Mouse (Mus musculus): Measurements from ENCODE around the gene Nek3. TPM values are rescaled to one million over a fixed set of nuclear protein-coding genes. Genes with fewer than 3 reads are reported as not detected.

Nek3 gene
- total RNA-seq, 2 experiments from 2014 or later: 1.9 to 2.2 TPM

GRCm38 (mm10) chr8:22143764-22144491, 22.3 kb downstream of the Nek3 start:
- no peak for DNase-seq

GRCm38 (mm10) chr8:22142592-22142991, 23.6 kb downstream of the Nek3 start:
- no peak for DNase-seq

GRCm38 (mm10) chr8:22141836-22142385, 24.3 kb downstream of the Nek3 start:
- DNase-seq: no peak

- peak; percentile 55 to 67 for DNase-seq
Observed at GRCm38 (mm10) chr8:22136462-22136861, 29.8 kb downstream of the Nek3 start.

- no peak for DNase-seq
Observed at GRCm38 (mm10) chr8:22134750-22135135, 31.5 kb downstream of the Nek3 start.

GRCm38 (mm10) chr8:22134078-22134749, 32.0 kb downstream of the Nek3 start:
- no peak for DNase-seq

- no peak for DNase-seq
Observed at GRCm38 (mm10) chr8:22132062-22132461, 34.2 kb downstream of the Nek3 start.

- peak; percentile 14 to 29 for DNase-seq
Observed at GRCm38 (mm10) chr8:22124220-22125152, 41.7 kb downstream of the Nek3 start, which contains the start of gene Nek5. TSS of gene Nek5 (minus strand) at chr8:22125053.

GRCm38 (mm10) chr8:22107020-22107419, 59.2 kb downstream of the Nek3 start:
- DNase-seq: no peak

- peak in 1 of 2 experiments; percentile 7 for DNase-seq
Observed at GRCm38 (mm10) chr8:22091568-22091967, 74.7 kb downstream of the Nek3 start.

- DNase-seq: no peak
Observed at GRCm38 (mm10) chr8:22089226-22089625, 77.0 kb downstream of the Nek3 start.

- no peak for DNase-seq
Observed at GRCm38 (mm10) chr8:22079313-22080007, 86.8 kb downstream of the Nek3 start.

Other genes with a start within 250 kb of the Nek3 start
- not detected for gene Defb15, start 233.7 kb downstream of the Nek3 start, total RNA-seq (2021)
- gene Defb35, start 228.1 kb downstream of the Nek3 start, total RNA-seq (2021): not detected
- not detected for gene Defb13, start 219.7 kb downstream of the Nek3 start, total RNA-seq (2021)
- gene Fam90a1a, start 207.7 kb downstream of the Nek3 start, total RNA-seq (2021): not detected
- not detected for gene Ccdc70, start 196.7 kb downstream of the Nek3 start, total RNA-seq (2021)
- under 1 TPM; 0.15 to 0.33 TPM for gene Atp7b, start 106.1 kb downstream of the Nek3 start, total RNA-seq (2021)
- 1 to 10 TPM; 8.3 to 9.6 TPM for gene Alg11, start 105.7 kb downstream of the Nek3 start, total RNA-seq (2021)
- gene Nek5, start 41.4 kb downstream of the Nek3 start, total RNA-seq (2021): under 1 TPM in 1 of 2 experiments, not detected in 1; 0.33 TPM
- under 1 TPM; 0.13 to 0.74 TPM for gene Ckap2, start 19.4 kb upstream of the Nek3 start, total RNA-seq (2021)
- gene Vps36, start 26.4 kb upstream of the Nek3 start, total RNA-seq (2021): 10 to 100 TPM; 26.7 to 29.0 TPM
- gene Thsd1, start 60.9 kb upstream of the Nek3 start, total RNA-seq (2021): 1 to 10 TPM; 4.2 to 4.5 TPM
- gene Tpte, start 117.0 kb upstream of the Nek3 start, total RNA-seq (2021): not detected
- gene Slc25a15, start 232.2 kb upstream of the Nek3 start, total RNA-seq (2021): 10 to 100 TPM; 11.9 to 12.7 TPM
- 10 to 100 TPM; 58.5 to 60.6 TPM for gene Mrps31, start 244.9 kb upstream of the Nek3 start, total RNA-seq (2021)